Mouse (Mus musculus) retina, adult 2 months (tissue): ENCODE measurements around the gene Gm5678.
A peak's percentile ranks its signal among the peaks of the same experiment; 100 is the strongest.

Source experiments
- DNase-seq: peaks from one replicate; pipeline ENCODE4 v3.0.0-alpha.2; 2012; ENCODE audit warnings: low read depth, low spot score

Gm5678 gene

DNA sequence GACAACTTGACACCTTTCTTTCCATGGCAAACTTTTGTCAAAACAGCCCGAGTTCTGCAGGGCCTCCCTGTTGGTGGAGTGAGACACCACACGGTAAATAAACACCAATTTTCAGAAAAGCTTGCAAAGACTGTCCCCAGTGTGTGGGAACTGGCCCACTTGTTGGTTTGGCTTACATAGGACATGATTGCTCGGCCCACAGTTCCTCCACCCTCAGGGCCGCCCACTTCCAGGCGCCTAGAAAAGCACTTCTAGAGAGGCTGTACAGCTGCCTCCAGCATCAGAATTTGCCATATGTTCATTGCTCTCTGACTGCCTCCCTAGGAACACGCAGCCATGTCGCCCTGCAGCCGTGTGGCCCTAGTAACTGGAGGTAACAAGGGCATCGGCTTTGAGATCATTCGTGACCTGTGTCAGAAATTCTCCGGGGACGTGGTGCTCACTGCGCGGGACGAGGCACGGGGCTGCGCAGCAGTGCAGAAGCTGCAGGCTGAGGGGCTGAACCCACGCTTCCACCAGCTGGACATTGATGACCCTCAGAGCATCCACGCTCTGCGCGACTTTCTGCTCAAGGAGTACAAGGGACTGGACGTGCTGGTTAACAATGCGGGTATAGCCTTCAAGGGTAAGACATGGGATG, at the start of gene Gm5678:
Gene Gm5678 (plus strand): TSS at position 337 of the 640 bp plus-strand sequence.
- DNase-seq, result no peak

GRCm38 (mm10) chr16:93578346-93579005, 49.4 kb upstream of the Gm5678 start:
- DNase-seq, result no peak

- no peak for DNase-seq
These were observed 46.8 kb upstream of the Gm5678 start for GRCm38 (mm10) chr16:93581125-93581524.

- DNase-seq, result no peak
These were observed 42.8 kb upstream of the Gm5678 start for GRCm38 (mm10) chr16:93584976-93585702.

GRCm38 (mm10) chr16:93585703-93586205, 42.1 kb upstream of the Gm5678 start:
- DNase-seq, result no peak

DNA sequence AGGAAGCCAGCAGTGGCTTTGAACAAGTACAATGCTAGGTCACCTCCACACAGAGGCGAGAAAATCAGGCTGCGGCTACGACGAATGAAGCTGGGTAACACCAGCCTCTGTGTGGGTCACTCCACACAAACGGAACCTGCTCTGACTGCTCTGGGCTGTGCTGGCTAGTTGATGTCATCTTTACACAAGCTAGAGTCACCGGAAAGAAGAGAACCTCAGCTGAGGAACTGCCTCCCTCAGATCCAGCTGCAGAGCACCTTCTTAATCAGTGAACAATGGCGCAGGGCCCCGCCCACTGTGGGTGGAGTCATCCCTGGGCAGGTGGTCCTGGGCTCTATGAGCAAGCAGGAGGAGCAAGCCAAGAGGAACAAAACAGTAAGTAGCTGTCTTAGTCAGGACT, 41.5 kb upstream of the Gm5678 start:
- DNase-seq, result no peak

- DNase-seq, result no peak
These were observed 39.6 kb upstream of the Gm5678 start for GRCm38 (mm10) chr16:93588281-93588680.

DNA sequence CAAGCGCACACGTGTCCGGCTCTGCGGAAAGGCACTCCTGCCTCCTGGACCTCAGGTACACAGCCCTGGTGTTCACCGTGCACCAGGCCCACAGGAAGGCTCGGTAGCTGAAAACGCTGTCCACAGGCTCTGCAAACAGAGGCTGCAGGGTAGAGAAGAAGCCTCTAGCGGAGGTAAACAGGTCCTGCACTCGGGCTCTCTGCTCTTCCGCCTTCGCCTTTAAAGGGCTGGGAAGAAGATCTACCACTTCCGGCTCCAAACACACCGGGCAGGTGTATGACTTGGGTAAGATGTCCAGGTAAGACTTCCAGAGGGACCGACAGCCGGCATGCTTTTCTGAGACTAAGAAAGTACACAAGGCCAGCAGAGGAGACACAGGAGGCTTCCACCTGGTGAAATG, 37.0 kb upstream of the Gm5678 start:
- DNase-seq, result no peak

DNA sequence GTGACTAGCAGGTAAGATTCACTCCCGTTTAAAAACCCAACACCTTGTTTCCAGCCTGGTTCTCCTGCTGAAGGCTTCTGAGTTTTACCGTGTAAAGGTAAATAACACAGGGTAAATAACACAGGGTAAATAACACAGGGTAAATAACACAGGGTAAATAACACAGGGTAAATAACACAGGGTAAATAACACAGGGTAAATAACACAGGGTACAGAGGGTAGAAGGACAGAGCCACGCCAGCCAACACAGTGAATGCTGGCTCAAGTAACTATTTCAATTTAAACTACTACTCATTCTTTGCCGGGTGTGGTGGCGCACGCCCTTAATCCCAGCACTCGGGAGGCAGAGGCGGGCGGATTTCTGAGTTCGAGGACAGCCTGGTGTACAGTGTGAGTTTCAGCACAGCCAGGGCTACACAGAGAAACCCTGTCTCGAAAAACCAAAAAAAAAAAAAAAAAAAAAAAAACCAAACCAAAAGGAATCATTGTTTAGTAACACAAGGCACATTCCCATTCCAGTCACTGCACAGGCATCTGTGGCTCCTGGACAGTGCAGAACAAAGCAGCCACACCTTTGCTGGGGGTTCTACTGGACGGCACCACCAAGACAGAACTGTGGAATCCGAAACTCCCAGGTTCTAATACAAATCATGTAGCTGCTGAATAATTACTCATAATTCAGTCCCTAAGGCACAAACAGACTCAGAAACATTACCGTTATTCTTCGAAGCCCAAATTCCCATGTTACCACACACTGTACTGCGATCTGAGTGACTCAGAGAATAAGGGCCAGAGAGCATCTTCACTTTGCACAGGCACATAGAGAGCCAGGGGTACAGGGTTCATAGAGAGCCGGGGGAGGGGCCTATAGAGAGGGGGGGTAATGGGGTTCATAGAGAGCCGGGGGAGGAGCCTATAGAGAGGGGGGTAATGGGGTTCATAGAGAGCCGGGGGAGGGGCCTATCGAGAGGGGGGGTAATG, 36.2 kb upstream of the Gm5678 start:
- no peak for DNase-seq

GRCm38 (mm10) chr16:93592711-93593110, 35.2 kb upstream of the Gm5678 start:
- DNase-seq, result no peak

DNA sequence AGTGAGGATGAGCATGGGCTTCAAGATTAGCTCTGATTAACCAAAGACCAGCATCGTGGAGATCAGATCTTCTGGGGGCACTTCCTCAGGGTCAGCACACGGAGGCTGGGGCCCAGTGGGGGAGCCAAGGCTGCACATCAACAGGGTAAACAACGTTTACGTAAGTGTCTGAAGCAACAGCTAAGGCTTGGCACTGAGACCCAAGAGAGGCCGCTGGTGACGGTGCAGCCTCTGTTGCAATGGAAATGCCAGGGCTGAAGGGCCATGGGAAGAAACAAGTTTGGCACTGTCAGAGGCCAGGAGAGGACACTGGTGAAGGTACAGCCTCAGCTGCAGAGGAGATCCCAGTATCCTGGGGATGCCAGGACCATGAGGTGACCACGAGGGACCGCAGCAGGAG, 34.5 kb upstream of the Gm5678 start:
- no peak for DNase-seq

DNA sequence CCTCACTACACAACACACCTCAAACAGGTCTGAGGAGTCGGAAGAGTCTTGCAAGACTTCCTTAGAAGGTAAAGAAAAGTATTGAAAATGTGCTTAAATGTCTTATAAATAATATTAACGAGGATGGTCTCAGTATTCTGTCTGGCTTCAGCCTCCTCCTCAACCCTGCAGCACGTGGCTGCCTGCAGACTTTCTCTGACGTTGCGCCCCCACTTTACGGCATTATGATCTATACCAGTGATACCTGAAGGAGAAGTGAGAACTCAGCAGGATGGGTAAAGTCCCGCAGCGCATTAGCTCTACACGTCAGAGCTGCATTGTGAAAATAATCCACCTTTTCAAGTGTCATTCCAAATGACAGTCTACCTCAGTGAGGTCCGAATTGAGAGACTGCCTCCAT, 33.4 kb upstream of the Gm5678 start:
- no peak for DNase-seq

DNA sequence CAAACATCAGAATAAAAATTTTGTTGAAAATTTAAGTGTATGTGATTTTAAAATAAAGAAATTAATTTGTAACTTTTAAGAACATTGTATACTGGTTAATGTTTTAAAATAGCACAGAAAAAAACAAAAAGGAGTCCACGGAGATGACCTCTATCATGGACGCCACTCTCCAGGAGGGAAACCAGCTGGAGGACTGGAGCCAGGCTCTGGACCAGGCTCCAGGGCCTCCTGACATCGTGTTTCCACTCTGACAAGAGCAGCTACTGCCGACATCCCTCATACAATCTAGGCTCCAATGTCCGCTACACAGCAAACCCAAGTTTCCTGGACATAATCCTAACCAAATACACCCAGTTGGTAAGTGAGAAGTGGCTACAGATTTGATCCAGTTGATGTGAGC, 32.1 kb upstream of the Gm5678 start:
- DNase-seq, result no peak

DNA sequence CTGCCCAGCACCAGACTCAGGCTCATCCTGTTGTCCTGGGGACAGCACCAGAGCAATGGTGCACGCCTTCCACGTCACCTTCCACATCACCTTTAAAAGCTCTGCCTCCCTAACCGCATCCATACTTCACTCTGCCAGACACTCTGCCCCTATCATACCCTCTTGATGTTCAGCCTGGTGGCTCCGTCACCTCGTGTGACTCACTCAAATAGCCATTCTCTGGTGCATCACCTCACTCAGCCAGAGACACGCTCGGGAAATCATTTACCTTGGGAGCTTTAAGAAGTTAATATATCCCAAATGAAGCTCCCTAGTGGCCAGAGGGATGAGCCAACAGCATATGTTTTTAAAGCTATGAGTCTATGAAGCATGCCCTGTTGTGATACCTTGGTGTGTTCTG, 31.1 kb upstream of the Gm5678 start:
- DNase-seq, result no peak

- DNase-seq, result no peak
These were observed 30.3 kb upstream of the Gm5678 start for GRCm38 (mm10) chr16:93597551-93597950.

DNA sequence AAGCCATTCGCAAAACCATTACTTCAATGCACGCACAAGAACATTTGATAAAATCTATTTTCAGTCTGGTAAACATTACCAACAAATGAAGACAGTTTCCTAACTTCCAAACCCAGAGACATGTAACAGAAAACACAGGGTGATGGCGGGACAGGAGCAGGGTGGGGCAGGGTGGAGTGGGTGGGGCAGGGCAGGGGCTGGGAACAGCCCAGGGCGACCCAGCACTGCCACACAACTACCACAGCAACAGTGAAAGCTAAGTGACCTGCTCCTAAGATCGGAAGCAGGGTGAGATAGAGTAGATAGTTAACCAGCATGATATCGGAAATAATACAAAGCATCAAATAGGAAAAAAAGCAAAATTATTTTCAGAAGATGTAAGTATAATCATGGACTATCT, 28.4 kb upstream of the Gm5678 start:
- no peak for DNase-seq

DNA sequence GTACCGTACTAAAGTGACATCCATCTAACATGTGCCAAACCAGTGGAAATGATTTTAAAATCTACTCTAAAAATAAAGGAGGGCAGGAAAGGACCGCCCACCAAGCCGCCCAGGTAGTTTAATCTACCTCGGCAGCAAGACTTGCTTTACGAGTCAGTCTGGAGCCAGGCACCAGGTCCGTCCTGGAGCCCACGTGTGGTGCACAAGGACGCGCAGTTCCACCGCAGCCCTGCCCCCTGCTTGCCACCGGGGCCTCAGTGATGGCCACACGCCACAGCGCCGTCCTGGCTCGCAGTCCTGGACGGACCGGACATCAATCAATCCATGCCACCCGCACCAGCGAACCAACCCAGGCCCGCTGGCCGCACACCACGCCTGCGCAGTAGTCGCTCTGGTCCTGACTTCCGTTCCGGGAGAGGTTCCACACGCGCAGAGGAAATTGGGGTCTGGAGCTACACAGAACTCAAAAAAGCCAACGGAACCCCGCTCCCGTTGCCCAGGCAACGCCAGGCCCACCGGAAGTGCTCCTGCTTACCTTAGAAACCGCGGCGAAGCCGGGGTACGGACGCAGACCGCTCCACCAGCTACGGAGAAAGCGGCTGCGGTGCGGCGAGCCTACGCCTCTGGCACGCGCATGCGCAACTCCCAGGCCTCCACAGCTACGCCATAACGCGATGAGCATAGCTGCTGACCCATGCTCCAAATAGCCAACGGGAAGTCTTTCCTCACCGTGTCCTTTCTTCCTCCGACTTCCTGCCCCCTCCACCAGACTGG, 24.3 kb upstream of the Gm5678 start, which contains the start of gene Setd4:
Gene Setd4 (minus strand): TSS at position 625 of the 774 bp plus-strand sequence.
- DNase-seq, result peak; percentile 83

- peak; percentile 38 for DNase-seq
These were observed 23.4 kb upstream of the Gm5678 start for GRCm38 (mm10) chr16:93604481-93604969.

- no peak for DNase-seq
These were observed 22.3 kb upstream of the Gm5678 start, which contains the start of gene Cbr1 for GRCm38 (mm10) chr16:93605553-93605952. Gene Cbr1 (plus strand): TSS chr16:93605853.

GRCm38 (mm10) chr16:93606146-93606545, 21.8 kb upstream of the Gm5678 start:
- DNase-seq, result no peak
